Mouse (Mus musculus): ENCODE measurements around the gene Sugct.

Gene Sugct

GRCm38 (mm10) chr13:17212681-17213080 lies 482.7 kb downstream of the Sugct start:
- TF ChIP-seq GATA4 (IDR thresholded peaks at IDR 0.05; ENCODE audit: insufficient replicate concordance, low read length): no peak

- no peak for TF ChIP-seq GATA4 (IDR thresholded peaks at IDR 0.05; ENCODE audit: insufficient replicate concordance, low read length)
Measured at GRCm38 (mm10) chr13:17190180-17190762, 505.1 kb downstream of the Sugct start.

GRCm38 (mm10) chr13:17185253-17185652 lies 510.1 kb downstream of the Sugct start:
- no peak for TF ChIP-seq GATA4 (IDR thresholded peaks at IDR 0.05; ENCODE audit: insufficient replicate concordance, low read length)

GRCm38 (mm10) chr13:17165917-17166316 lies 529.4 kb downstream of the Sugct start:
- no peak for TF ChIP-seq GATA4 (IDR thresholded peaks at IDR 0.05; ENCODE audit: insufficient replicate concordance, low read length)

GRCm38 (mm10) chr13:17164721-17165120 lies 530.6 kb downstream of the Sugct start:
- no peak for TF ChIP-seq GATA4 (IDR thresholded peaks at IDR 0.05; ENCODE audit: insufficient replicate concordance, low read length)

GRCm38 (mm10) chr13:17146441-17146992 lies 548.8 kb downstream of the Sugct start:
- TF ChIP-seq GATA4 (IDR thresholded peaks at IDR 0.05; ENCODE audit: insufficient replicate concordance, low read length): no peak

GRCm38 (mm10) chr13:17116073-17116472 lies 579.3 kb downstream of the Sugct start:
- TF ChIP-seq GATA4 (IDR thresholded peaks at IDR 0.05; ENCODE audit: insufficient replicate concordance, low read length): no peak

GRCm38 (mm10) chr13:17102372-17102771 lies 593.0 kb downstream of the Sugct start:
- no peak for TF ChIP-seq GATA4 (IDR thresholded peaks at IDR 0.05; ENCODE audit: insufficient replicate concordance, low read length)

GRCm38 (mm10) chr13:17086547-17086946 lies 608.8 kb downstream of the Sugct start:
- TF ChIP-seq GATA4 (IDR thresholded peaks at IDR 0.05; ENCODE audit: insufficient replicate concordance, low read length): no peak

GRCm38 (mm10) chr13:17086146-17086545 lies 609.2 kb downstream of the Sugct start:
- no peak for TF ChIP-seq GATA4 (IDR thresholded peaks at IDR 0.05; ENCODE audit: insufficient replicate concordance, low read length)

- no peak for TF ChIP-seq GATA4 (IDR thresholded peaks at IDR 0.05; ENCODE audit: insufficient replicate concordance, low read length)
Measured at GRCm38 (mm10) chr13:17084946-17085852, 610.2 kb downstream of the Sugct start.

- no peak for TF ChIP-seq GATA4 (IDR thresholded peaks at IDR 0.05; ENCODE audit: insufficient replicate concordance, low read length)
Measured at GRCm38 (mm10) chr13:17081618-17082017, 613.7 kb downstream of the Sugct start.

GRCm38 (mm10) chr13:17065552-17065951 lies 629.8 kb downstream of the Sugct start:
- no peak for TF ChIP-seq GATA4 (IDR thresholded peaks at IDR 0.05; ENCODE audit: insufficient replicate concordance, low read length)

- no peak for TF ChIP-seq GATA4 (IDR thresholded peaks at IDR 0.05; ENCODE audit: insufficient replicate concordance, low read length)
Measured at GRCm38 (mm10) chr13:17056650-17057049, 638.7 kb downstream of the Sugct start.

GRCm38 (mm10) chr13:17043426-17044224 lies 651.7 kb downstream of the Sugct start:
- TF ChIP-seq GATA4 (IDR thresholded peaks at IDR 0.05; ENCODE audit: insufficient replicate concordance, low read length): no peak
